Mouse (Mus musculus) lung, embryonic 15.5 days (tissue): Measurements from ENCODE around the gene Nek2. TPM values are rescaled to one million over a fixed set of nuclear protein-coding genes. Genes with fewer than 3 reads are reported as not detected.
A peak's percentile ranks its signal among the peaks of the same experiment; 100 is the strongest.

Experiments
- ATAC-seq: fragments of 200-750 bp; cut with Nextera tagmentation; 2 replicates; pipeline ENCODE4 v1.8.0; 2017; ENCODE audit warnings: moderate number of reproducible peaks, borderline replicate concordance; ENCODE audit not compliant: low FRiP score, low TSS enrichment; ENCODE audit errors: extremely low read depth
- H3K27ac ChIP-seq: fragments of 300-500 bp; sonication (generic); 2 replicates; pipeline ENCODE4 v1.5.1; 2015; ENCODE audit warnings: moderate library complexity, mild to moderate bottlenecking, inconsistent platforms
- H3K27me3 ChIP-seq: fragments of 300-500 bp; sonication (generic); 2 replicates; pipeline ENCODE4 v1.6.1; 2015; ENCODE audit warnings: inconsistent platforms
- H3K36me3 ChIP-seq: fragments of 300-500 bp; sonication (generic); 2 replicates; pipeline ENCODE4 v1.6.1; 2015; ENCODE audit warnings: inconsistent platforms
- H3K4me1 ChIP-seq: fragments of 300-500 bp; sonication (generic); 2 replicates; pipeline ENCODE4 v1.6.1; 2015; ENCODE audit warnings: inconsistent platforms
- H3K4me2 ChIP-seq: fragments of 300-500 bp; sonication (generic); 2 replicates; pipeline ENCODE4 v1.6.1; 2015; ENCODE audit warnings: inconsistent platforms, mild to moderate bottlenecking, moderate library complexity
- H3K4me3 ChIP-seq: fragments of 300-500 bp; sonication (generic); 2 replicates; pipeline ENCODE4 v1.5.1; 2015; ENCODE audit warnings: mild to moderate bottlenecking, inconsistent platforms
- H3K9ac ChIP-seq: fragments of 300-500 bp; sonication (generic); 2 replicates; pipeline ENCODE4 v1.6.1; 2015; ENCODE audit warnings: inconsistent platforms
- H3K9me3 ChIP-seq: fragments of 300-500 bp; sonication (generic); 2 replicates; pipeline ENCODE4 v1.6.1; 2016; ENCODE audit warnings: inconsistent platforms
- WGBS: fragments of 180-500 bp; shearing (Covaris S2); methylation state at CpG from one replicate; pipeline ENCODE4 v1.1.7; 2015; 5-methylcytosine and 5-hydroxymethylcytosine counted together
- polyA plus RNA-seq: library from polyadenylated mRNA; unstranded; fragments of >200 nt; fragmentation: Nextera tagmentation; extraction: Ambion mirVana; gene quantifications from 2 replicates; pipeline ENCODE4 v1.2.1, GENCODE M21; 2015

Nek2 gene
- polyA plus RNA-seq, 1 experiment from 2014 or later, result 53.9 TPM

DNA sequence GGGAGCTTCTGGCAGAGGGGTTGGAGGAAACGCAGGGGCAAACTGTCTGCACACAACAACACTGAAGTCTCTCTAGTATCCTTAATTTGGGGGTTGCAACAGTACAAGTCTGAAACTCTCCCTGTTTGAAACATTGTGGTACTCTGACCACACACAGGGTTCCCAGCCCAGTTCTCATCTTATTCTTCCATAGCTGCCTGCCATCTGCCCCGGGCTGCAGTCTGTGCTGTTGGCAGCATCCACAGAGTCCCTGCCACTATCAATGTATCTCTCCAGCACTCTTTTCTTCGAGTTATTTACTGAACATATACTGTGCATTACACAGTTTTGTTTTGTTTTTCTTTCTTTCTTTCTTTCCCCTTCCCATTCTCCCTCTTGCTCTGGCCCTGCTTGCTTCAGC lies 4.6 kb upstream of the Nek2 start:
- Histone ChIP-seq H3K9me3 (no peaks in the 10 kb centered on the region), H3K4me3 (no peak overlapping the region), H3K36me3 (no peaks in the 10 kb centered on the region), H3K4me2 (no peak overlapping the region), H3K27ac (no peak overlapping the region), H3K9ac (no peak overlapping the region), H3K4me1 (peaks cover 9% of the 10 kb centered on the region; the same call in 1 of the 2 replicates), H3K27me3 (no peaks in the 10 kb centered on the region)
- 72% methylated on average over 3 of the region's 3 CpGs for WGBS
- no peak for ATAC-seq

DNA sequence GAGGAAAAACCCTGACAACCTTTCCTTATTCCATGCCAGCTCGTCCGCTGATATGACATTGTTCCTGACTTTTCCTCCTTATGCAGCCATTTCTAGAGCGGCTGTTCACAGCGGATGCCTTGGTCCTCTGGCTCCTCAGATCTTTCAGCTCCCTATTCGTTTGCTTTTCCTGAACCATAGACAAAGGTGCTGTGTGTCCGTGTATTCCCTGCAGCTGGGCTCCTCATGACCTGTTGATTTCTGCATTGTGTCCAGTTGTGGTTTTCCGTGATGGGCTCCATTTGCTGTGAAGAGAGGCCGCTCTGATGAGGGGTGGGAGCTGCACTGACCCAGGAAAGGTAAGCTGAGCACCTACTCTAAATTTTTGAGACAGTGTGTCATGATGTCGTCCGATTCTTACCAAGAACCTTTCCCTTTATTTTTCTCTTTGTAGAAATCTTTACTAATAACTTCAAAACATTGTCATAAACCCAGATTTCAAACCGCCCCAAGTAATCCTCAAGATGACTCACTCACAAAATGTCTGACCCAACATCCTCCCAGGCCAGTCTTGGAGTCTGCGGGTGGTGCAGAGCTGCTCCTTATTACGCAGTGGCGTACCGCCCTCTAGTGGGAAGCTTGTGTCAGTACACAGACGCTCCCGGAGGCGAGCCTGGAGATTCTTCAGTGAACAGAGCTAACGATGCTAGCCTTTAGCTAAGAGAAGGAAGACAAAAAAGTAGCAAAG lies 3.7 kb upstream of the Nek2 start:
- no peak overlapping the region for H3K9ac ChIP-seq
- no peak overlapping the region for H3K27ac ChIP-seq
- H3K4me3 ChIP-seq, result no peak overlapping the region
- no peak overlapping the region for H3K4me2 ChIP-seq
- H3K4me1 ChIP-seq, result peaks cover 16% of the 10 kb centered on the region; the same call in 1 of the 2 replicates
- no peaks in the 10 kb centered on the region for H3K36me3 ChIP-seq
- H3K27me3 ChIP-seq, result no peaks in the 10 kb centered on the region
- 30% methylated on average over 19 of the region's 19 CpGs for WGBS
- H3K9me3 ChIP-seq, result no peaks in the 10 kb centered on the region
- ATAC-seq, result peak; percentile 55

DNA sequence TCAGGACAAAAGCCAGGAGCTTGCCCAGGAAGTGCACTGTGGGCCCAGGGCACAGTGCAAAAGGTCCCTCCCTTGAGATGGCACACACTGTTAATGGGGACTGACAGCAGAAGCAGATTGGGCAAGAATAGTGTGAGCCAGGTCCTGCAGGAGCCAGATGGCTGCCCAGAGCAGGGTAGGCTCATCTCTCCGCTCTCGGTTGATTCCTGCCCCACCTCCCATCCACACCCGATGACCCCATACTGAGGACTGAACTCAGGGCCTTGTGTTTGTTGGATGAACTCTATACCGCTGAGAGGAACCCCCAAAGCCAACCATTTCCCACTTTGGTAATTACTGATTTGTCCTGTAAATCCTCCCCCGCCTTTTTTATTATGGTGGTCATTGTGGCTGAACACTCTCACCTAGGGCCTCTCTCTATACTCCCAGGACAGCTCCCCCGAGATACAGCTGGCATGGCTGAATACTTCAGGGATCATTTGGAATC lies 3.1 kb upstream of the Nek2 start:
- no peak overlapping the region for H3K9ac ChIP-seq
- no peak for ATAC-seq
- no peak overlapping the region for H3K4me3 ChIP-seq
- H3K36me3 ChIP-seq, result peaks cover under 1% of the 10 kb centered on the region
- H3K27ac ChIP-seq, result no peak overlapping the region
- H3K9me3 ChIP-seq, result no peaks in the 10 kb centered on the region
- H3K4me1 ChIP-seq, result peaks cover 16% of the 10 kb centered on the region; the same call in 1 of the 2 replicates
- no peak overlapping the region for H3K4me2 ChIP-seq
- no peaks in the 10 kb centered on the region for H3K27me3 ChIP-seq
- WGBS, result 43% methylated on average over 6 of the region's 6 CpGs

DNA sequence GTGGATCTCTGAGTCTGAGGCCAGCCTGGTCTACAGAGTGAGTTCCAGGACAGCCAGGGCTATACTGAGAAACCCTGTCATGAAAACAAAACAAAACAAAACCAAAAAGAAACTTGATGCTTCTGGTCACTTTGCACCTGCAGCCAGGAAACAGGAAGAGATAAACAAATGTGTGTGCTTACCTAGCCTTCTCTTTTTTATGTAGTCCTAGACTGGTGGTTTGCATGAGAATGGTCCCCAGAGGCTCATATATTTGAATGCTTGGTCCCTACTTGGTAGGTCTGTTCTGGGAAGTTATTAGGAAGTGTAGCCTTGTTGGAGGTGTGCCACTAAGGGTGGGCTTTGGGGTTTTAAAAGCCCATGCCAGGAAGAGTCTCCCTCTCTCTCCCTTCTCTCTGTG lies 2.2 kb upstream of the Nek2 start:
- peaks cover 9% of the 10 kb centered on the region for H3K36me3 ChIP-seq
- no peaks in the 10 kb centered on the region for H3K27me3 ChIP-seq
- no peak overlapping the region for H3K4me3 ChIP-seq
- no peaks in the 10 kb centered on the region for H3K9me3 ChIP-seq
- no peak for ATAC-seq
- peaks cover 16% of the 10 kb centered on the region; the same call in 1 of the 2 replicates for H3K4me1 ChIP-seq
- no peak overlapping the region for H3K9ac ChIP-seq
- no peak overlapping the region for H3K4me2 ChIP-seq
- no peak overlapping the region for H3K27ac ChIP-seq

DNA sequence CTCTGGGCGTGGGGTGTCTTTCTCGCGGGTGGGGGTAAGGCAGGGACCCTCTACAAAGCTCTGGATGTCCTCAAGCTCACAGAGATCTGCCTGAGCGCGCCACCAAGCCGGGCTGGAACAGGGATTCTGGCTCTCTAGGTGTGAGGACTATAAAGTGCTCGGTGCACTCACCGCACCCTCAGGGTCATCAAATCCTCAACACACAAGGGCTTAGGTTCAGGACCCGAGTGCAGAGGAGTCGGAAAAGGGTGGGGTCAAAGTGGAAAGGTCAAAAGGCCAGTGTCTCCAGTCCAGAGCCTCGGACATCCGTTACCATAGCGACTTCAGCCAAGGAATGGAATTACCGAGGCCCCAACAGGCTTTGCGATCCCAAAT lies 306 bp upstream of the Nek2 start:
- no peaks in the 10 kb centered on the region for H3K9me3 ChIP-seq
- WGBS, result 5% methylated on average over 15 of the region's 15 CpGs
- H3K4me3 ChIP-seq, result peak overlapping the region; percentile 93
- H3K27ac ChIP-seq, result no peak overlapping the region
- H3K4me2 ChIP-seq, result peak overlapping the region; percentile 88
- peaks cover 26% of the 10 kb centered on the region for H3K36me3 ChIP-seq
- ATAC-seq, result peak; percentile 21
- H3K27me3 ChIP-seq, result no peaks in the 10 kb centered on the region
- H3K4me1 ChIP-seq, result peaks cover 16% of the 10 kb centered on the region; the same call in 1 of the 2 replicates
- H3K9ac ChIP-seq, result peak overlapping the region; percentile 47

DNA sequence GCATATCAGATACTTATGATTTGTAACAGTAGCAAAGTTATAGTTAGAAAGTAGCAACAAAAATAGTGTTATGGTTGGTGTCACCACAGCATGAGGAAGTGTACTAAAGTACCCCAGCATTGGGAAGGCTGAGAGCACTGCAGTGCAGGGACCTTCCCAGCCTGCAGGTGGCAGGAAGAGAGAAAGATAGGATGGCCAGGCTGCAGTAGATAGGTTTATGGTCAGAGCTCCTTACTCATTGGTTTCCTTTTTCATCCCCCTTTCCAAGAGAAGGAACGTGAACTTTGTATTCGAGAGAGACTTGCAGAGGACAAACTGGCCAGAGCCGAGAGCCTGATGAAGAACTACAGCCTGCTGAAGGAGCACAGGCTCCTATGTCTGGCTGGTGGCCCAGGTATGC lies 7.9 kb downstream of the Nek2 start:
- H3K36me3 ChIP-seq, result peaks cover 75% of the 10 kb centered on the region
- no peak overlapping the region for H3K27ac ChIP-seq
- no peak for ATAC-seq
- H3K27me3 ChIP-seq, result no peaks in the 10 kb centered on the region
- no peak overlapping the region for H3K4me2 ChIP-seq
- no peak overlapping the region for H3K9ac ChIP-seq
- H3K4me1 ChIP-seq, result no peaks in the 10 kb centered on the region
- H3K9me3 ChIP-seq, result no peaks in the 10 kb centered on the region
- no peak overlapping the region for H3K4me3 ChIP-seq
- 86% methylated on average over 3 of the region's 3 CpGs for WGBS

DNA sequence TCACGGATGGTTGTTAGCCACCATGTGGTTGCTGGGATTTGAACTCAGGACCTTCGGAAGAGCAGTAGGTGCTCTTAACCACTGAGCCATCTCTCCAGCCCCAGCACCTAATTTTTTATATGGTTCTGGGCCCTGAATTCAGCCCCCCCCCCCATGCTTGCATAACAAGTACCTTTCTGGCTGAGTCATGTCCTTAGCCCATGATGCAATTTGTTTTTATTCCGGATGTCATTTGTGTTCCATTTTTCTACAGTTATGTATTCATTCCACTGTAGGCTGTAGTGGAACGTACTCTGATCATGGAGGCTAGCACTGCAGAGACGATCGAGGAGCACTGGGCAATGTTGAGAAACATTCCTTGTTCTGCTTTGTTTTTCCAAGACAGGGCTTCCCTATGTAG lies 12.2 kb downstream of the Nek2 start:
- H3K9ac ChIP-seq, result no peak overlapping the region
- H3K4me1 ChIP-seq, result no peaks in the 10 kb centered on the region
- H3K4me2 ChIP-seq, result no peak overlapping the region
- no peak for ATAC-seq
- H3K36me3 ChIP-seq, result peaks cover 34% of the 10 kb centered on the region
- WGBS, result 91% methylated on average over 6 of the region's 6 CpGs
- H3K9me3 ChIP-seq, result no peaks in the 10 kb centered on the region
- H3K4me3 ChIP-seq, result no peak overlapping the region
- H3K27ac ChIP-seq, result no peak overlapping the region
- no peaks in the 10 kb centered on the region for H3K27me3 ChIP-seq

DNA sequence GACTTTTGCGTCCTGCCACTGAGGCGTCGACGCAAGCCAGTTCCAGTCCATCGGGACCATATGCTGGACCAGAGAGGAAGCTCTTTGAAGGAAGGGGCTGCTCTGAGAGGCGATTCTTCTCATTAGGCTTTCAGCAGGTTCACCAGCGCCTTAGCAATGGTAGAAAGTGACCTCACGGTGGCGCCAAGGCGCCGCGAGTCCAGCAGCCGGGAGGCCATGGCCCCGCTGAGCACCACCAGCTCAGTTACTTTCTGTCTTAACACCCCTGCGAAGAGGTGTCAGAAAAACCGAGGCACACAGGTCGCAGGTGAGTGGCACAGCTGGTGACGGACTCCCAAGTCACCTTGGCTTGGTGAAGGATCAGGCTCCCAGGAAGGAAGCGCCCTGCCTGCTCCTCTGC lies 13.6 kb downstream of the Nek2 start:
- peak overlapping the region; percentile 26; the same call in 1 of the 2 replicates for H3K4me2 ChIP-seq
- no peaks in the 10 kb centered on the region for H3K9me3 ChIP-seq
- H3K4me1 ChIP-seq, result 0 out of 2 replicates have a peak, but pooled peaks cover 2% of the 10 kb centered on the region
- WGBS, result 7% methylated on average over 19 of the region's 19 CpGs
- no peak overlapping the region for H3K9ac ChIP-seq
- peak; percentile 41; the same call in 1 of the 2 replicates for ATAC-seq
- no peak overlapping the region for H3K27ac ChIP-seq
- H3K4me3 ChIP-seq, result no peak overlapping the region
- H3K27me3 ChIP-seq, result no peaks in the 10 kb centered on the region
- H3K36me3 ChIP-seq, result peaks cover 22% of the 10 kb centered on the region

DNA sequence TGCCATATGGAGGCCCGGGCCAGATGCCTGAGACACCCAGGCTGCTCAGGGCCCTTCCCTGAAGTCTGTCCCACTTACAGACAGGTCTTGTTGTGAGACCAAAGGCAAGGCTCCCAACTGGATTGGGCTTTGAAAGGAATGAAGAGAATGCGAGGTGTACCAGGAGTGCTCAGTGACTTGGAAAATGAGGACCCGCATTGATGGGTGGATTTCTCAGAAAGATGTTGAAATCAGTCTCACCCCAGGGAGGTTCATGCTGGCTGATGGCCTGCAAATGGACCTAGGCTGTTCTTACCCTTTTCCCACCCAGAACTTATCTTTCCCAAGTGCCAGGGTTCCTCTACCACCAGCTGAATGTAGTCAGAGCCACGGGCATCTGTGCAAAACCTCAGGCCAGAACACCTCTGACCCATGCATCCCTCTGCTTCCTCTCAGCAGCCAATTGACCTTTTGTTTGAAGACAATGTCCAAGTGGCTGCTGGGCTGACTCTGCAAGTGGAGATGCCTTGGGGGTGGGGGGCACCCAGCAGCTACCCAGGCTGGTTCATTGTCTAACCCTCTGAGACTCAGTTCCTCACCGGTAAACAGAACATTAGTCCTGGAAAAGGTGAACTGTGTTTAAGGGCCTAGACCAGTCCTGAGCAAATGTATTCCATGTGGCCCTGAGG lies 15.2 kb downstream of the Nek2 start:
- 72% methylated on average over 5 of the region's 5 CpGs for WGBS
- H3K4me3 ChIP-seq, result no peak overlapping the region
- no peaks in the 10 kb centered on the region for H3K27me3 ChIP-seq
- no peak overlapping the region for H3K9ac ChIP-seq
- no peak overlapping the region for H3K4me2 ChIP-seq
- H3K4me1 ChIP-seq, result 0 out of 2 replicates have a peak, but pooled peaks cover 2% of the 10 kb centered on the region
- ATAC-seq, result no peak
- no peak overlapping the region for H3K27ac ChIP-seq
- no peaks in the 10 kb centered on the region for H3K9me3 ChIP-seq
- peaks cover 6% of the 10 kb centered on the region for H3K36me3 ChIP-seq

DNA sequence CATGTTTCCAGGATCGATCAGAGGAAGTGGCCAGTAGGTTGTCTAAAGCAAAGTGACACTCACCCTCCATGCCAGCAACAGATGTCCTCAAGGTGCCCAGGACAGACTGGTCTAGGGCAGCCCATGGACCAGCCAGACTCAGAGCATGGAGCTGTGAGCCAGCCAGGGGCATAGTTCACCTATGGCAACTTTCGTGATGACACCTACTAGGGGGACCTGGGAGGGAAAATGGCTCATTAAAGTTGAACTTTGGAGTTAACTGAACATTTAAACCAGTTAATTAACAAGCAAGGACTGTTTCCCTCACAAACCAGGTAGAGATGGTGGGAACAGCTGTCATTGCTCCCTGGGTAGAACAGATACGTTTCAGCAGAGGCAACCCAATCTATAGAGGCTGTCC lies 16.4 kb downstream of the Nek2 start:
- Histone ChIP-seq H3K4me1 (0 out of 2 replicates have a peak, but pooled peaks cover 2% of the 10 kb centered on the region), H3K9me3 (no peaks in the 10 kb centered on the region), H3K4me2 (no peak overlapping the region), H3K36me3 (no peaks in the 10 kb centered on the region; the same call in 1 of the 2 replicates), H3K9ac (no peak overlapping the region), H3K4me3 (no peak overlapping the region), H3K27ac (no peak overlapping the region), H3K27me3 (no peaks in the 10 kb centered on the region)
- WGBS, result 76% methylated on average over 3 of the region's 3 CpGs
- no peak for ATAC-seq

DNA sequence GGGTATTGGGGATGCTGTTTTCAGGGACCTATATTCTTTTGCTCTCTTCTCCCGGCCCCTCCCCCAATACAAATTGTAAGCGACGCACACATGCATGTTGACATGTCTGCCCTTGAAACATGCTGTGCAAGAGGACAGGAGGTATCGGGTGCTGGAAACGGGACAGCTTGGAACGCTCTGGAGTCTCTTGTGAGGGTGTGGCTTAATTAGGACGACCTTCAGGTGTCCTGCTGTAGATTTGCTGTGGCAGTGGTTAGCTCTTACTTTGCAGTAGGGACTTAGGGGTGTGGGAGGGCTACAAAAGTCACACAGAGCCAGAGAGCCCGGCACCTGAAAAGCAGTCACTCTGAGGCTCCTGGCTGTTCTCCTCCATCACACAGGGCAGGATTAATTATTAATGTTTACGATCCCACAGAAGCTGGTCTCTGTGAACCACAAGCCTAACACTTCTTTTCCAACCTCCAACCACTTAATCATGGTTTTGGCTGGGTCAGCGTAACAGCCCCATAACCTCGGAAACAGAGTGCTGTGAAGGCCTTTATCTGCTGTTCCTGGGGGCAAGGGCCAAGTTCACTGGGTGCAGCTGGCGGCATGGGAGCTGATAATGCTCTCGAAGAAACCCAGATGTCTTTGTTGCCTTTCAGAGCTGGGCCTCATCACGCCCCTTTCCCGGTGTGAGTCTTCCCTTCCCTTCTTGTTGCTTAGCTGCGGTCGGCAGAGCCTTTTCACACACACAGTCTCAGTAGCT lies 17.9 kb downstream of the Nek2 start:
- Histone ChIP-seq H3K27ac (no peak overlapping the region), H3K9ac (no peak overlapping the region), H3K36me3 (no peaks in the 10 kb centered on the region), H3K4me2 (no peak overlapping the region), H3K4me1 (0 out of 2 replicates have a peak, but pooled peaks cover 2% of the 10 kb centered on the region), H3K9me3 (no peaks in the 10 kb centered on the region), H3K4me3 (no peak overlapping the region), H3K27me3 (no peaks in the 10 kb centered on the region)
- WGBS, result 23% methylated on average over 17 of the region's 17 CpGs
- ATAC-seq, result no peak
